Mouse (Mus musculus): Measurements from ENCODE around the gene Hes2. TPM values are rescaled to one million over a fixed set of nuclear protein-coding genes. Genes with fewer than 3 reads are reported as not detected.

Gene Hes2
- polyA plus RNA-seq, 1 experiment from 2014 or later = 0.22 TPM

DNA sequence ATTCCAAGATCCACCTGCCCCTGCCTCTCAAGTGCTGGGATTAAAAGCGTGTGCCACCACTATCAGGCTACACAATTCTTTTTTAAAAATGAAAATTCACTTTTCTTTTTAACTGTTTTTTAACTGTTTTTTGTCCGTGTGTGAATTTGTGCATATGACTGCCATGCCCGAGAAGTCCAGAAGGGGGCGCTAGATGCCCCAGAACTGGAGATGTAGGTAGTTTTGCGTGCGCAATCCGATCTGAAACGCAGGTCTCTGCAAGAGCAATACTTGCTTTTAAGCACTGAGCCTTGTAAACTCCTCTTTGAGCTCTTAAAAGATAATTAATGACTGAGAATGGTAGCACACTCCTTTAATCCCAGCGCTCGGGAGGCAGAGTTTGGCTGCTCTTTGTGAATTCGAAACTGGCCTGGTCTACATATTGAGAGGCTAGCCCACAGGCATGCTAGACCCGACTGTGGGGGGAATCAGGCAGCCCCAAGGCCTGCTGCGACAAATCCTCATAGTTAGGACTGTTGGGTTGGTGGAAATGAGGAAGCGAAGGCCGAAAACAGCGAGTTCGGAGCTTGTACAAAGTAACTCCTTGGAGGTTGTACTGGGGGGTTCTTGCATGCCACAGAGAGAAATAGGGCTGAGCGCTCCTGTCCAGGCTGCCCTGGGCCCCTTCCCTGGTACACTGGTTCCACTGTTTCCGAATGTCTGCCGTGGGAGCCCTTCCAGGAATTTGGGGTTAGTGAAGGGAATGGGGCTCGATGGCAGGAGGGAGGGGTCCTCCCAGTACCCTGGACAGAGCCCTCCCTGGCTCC, 685 bp upstream of the Hes2 start:
- no peaks in the 10 kb centered on the region; the same call in 1 of the 2 replicates for H3K4me1 ChIP-seq (ENCODE audit: control insufficient read depth, insufficient read depth, low read length)
- H3K9me3 ChIP-seq (replicated peaks; ENCODE audit: control insufficient read depth, low read length) = no peaks in the 10 kb centered on the region
- no peak for ATAC-seq (replicated peaks; ENCODE audit: insufficient number of reproducible peaks, low FRiP score, low TSS enrichment, low read depth)
- no peak overlapping the region for H3K9ac ChIP-seq (replicated peaks; ENCODE audit: low read length)
- H3K4me2 ChIP-seq (ENCODE audit: low read depth, low read length) = no peak overlapping the region
- peaks cover 57% of the 10 kb centered on the region for H3K27me3 ChIP-seq (ENCODE audit: control insufficient read depth, insufficient read depth, low read length)
- peak; percentile 58 for DNase-seq (ENCODE audit: low spot score)
- H3K36me3 ChIP-seq (replicated peaks; ENCODE audit: control insufficient read depth, insufficient read depth, low read depth, low read length) = no peaks in the 10 kb centered on the region
- 15% methylated on average over 21 of the region's 21 CpGs for WGBS
- no peak overlapping the region for H3K4me3 ChIP-seq (ENCODE audit: low read depth, low read length)
- H3K27ac ChIP-seq (replicated peaks; ENCODE audit: low read depth, low read length) = no peak overlapping the region

DNA sequence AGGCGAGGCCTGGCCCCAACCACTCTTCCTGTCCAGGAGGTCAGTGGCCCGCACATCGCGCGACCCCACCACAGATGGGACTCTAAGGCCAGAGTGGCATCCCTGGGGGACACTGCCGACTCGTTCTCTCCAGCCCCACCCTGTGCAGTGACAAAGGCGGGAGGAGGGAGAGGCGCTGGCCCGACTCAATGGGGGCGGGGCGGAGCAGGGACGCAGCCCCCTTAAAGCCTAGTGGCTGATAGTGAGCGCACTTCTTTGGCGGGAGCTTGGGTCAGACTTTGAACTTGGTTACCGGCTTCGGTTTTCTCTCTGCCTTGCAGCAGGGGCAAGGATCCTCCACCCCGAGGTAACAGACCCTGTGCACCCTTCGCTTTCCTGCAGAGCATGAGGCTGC, 615 bp downstream of the Hes2 start:
- 2% methylated on average over 19 of the region's 19 CpGs for WGBS
- ATAC-seq (replicated peaks; ENCODE audit: insufficient number of reproducible peaks, low FRiP score, low TSS enrichment, low read depth) (no peak), DNase-seq (ENCODE audit: low spot score) (no peak)
- Histone ChIP-seq H3K9ac (replicated peaks; ENCODE audit: low read length) (no peak overlapping the region), H3K9me3 (replicated peaks; ENCODE audit: control insufficient read depth, low read length) (no peaks in the 10 kb centered on the region), H3K4me3 (ENCODE audit: low read depth, low read length) (no peak overlapping the region), H3K4me1 (ENCODE audit: control insufficient read depth, insufficient read depth, low read length) (no peaks in the 10 kb centered on the region; the same call in 1 of the 2 replicates), H3K36me3 (replicated peaks; ENCODE audit: control insufficient read depth, insufficient read depth, low read depth, low read length) (no peaks in the 10 kb centered on the region), H3K27ac (replicated peaks; ENCODE audit: low read depth, low read length) (no peak overlapping the region), H3K4me2 (ENCODE audit: low read depth, low read length) (no peak overlapping the region; the same call in 1 of the 2 replicates), H3K27me3 (ENCODE audit: control insufficient read depth, insufficient read depth, low read length) (peaks cover 50% of the 10 kb centered on the region)

DNA sequence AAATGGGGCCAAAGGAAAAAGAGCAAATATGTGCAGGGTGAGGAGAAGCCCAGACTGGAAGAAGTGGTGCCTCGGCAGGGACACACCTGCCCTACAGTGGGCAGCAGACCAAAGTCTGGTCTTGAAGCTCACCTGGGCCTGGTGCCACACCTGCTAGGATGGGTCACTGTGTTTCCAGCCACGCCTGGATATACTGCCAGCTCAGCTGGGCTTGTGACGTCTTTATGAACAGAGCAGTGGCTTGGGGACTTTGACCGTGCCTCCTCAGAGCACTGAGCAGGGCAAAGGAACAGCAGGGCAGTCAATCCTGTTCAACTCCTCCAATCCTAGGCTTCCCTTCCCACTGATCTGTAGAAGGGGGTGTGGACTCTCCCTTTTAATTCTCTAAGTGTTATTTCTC, 2.1 kb downstream of the Hes2 start:
- peaks cover 50% of the 10 kb centered on the region for H3K27me3 ChIP-seq (ENCODE audit: control insufficient read depth, insufficient read depth, low read length)

DNA sequence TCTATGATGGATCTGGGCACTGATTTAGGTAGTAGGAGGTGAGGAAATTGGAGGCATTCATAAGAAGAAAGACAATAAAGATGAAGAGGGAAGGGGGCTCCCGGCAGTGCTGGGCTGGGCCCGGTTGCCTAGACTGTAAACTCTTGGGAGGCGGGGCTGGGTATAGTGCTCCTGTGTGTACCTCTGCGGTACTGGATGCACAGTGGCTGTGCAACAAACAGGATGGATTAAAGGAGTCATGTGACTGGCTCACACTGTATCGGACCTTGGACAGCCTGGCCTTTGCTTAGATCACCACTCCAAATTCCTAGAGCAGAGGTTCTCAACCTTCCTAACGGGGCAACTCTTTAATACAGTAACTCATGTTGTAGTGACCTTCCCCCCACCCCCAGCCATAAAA, 2.9 kb downstream of the Hes2 start:
- Histone ChIP-seq H3K36me3 (replicated peaks; ENCODE audit: control insufficient read depth, insufficient read depth, low read depth, low read length) (no peaks in the 10 kb centered on the region), H3K4me1 (ENCODE audit: control insufficient read depth, insufficient read depth, low read length) (no peaks in the 10 kb centered on the region; the same call in 1 of the 2 replicates), H3K27ac (replicated peaks; ENCODE audit: low read depth, low read length) (no peak overlapping the region), H3K4me2 (ENCODE audit: low read depth, low read length) (no peak overlapping the region), H3K4me3 (ENCODE audit: low read depth, low read length) (no peak overlapping the region), H3K27me3 (ENCODE audit: control insufficient read depth, insufficient read depth, low read length) (peaks cover 50% of the 10 kb centered on the region), H3K9me3 (replicated peaks; ENCODE audit: control insufficient read depth, low read length) (no peaks in the 10 kb centered on the region), H3K9ac (replicated peaks; ENCODE audit: low read length) (no peak overlapping the region)
- DNase-seq (ENCODE audit: low spot score) = no peak
- 82% methylated on average over 6 of the region's 6 CpGs for WGBS
- ATAC-seq (replicated peaks; ENCODE audit: insufficient number of reproducible peaks, low FRiP score, low TSS enrichment, low read depth) = no peak

More for the DNA sequence above, 2.1 kb downstream of the Hes2 start:
- Histone ChIP-seq H3K4me2 (ENCODE audit: low read depth, low read length) (no peak overlapping the region), H3K9ac (replicated peaks; ENCODE audit: low read length) (no peak overlapping the region), H3K9me3 (replicated peaks; ENCODE audit: control insufficient read depth, low read length) (no peaks in the 10 kb centered on the region), H3K27ac (replicated peaks; ENCODE audit: low read depth, low read length) (no peak overlapping the region), H3K36me3 (replicated peaks; ENCODE audit: control insufficient read depth, insufficient read depth, low read depth, low read length) (no peaks in the 10 kb centered on the region), H3K4me3 (ENCODE audit: low read depth, low read length) (no peak overlapping the region), H3K4me1 (ENCODE audit: control insufficient read depth, insufficient read depth, low read length) (no peaks in the 10 kb centered on the region; the same call in 1 of the 2 replicates)
- WGBS = 38% methylated on average over 4 of the region's 4 CpGs
- no peak for DNase-seq (ENCODE audit: low spot score)
- ATAC-seq (replicated peaks; ENCODE audit: insufficient number of reproducible peaks, low FRiP score, low TSS enrichment, low read depth) = no peak

DNA sequence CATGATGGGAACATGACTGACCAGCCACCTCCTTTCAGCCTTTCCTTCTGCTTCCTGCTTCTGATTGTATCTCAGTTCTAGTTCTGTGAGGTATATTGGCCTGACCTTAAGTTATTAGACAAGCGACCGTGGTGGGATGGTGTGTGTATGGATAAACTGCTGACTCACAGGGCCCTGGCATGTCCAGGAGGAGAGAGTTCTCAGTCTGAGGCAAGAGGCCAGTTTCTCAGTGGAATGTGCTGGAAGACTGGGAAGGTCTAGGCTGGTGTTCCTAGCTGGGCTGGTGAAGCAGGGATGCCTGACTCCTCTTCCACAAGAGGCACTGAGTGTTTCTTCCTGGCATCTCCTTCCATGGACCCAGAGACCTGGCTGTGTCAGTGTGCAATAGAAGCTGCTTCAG, 4.1 kb downstream of the Hes2 start:
- H3K4me1 ChIP-seq (ENCODE audit: control insufficient read depth, insufficient read depth, low read length) = no peaks in the 10 kb centered on the region; the same call in 1 of the 2 replicates
- WGBS = 84% methylated on average over 2 of the region's 2 CpGs
- ATAC-seq (replicated peaks; ENCODE audit: insufficient number of reproducible peaks, low FRiP score, low TSS enrichment, low read depth) (no peak), DNase-seq (ENCODE audit: low spot score) (no peak)
- H3K4me2 ChIP-seq (ENCODE audit: low read depth, low read length) = no peak overlapping the region
- H3K36me3 ChIP-seq (replicated peaks; ENCODE audit: control insufficient read depth, insufficient read depth, low read depth, low read length) = no peaks in the 10 kb centered on the region
- no peak overlapping the region for H3K4me3 ChIP-seq (ENCODE audit: low read depth, low read length)
- no peak overlapping the region for H3K9ac ChIP-seq (replicated peaks; ENCODE audit: low read length)
- no peak overlapping the region for H3K27ac ChIP-seq (replicated peaks; ENCODE audit: low read depth, low read length)
- peaks cover 45% of the 10 kb centered on the region for H3K27me3 ChIP-seq (ENCODE audit: control insufficient read depth, insufficient read depth, low read length)
- H3K9me3 ChIP-seq (replicated peaks; ENCODE audit: control insufficient read depth, low read length) = no peaks in the 10 kb centered on the region

DNA sequence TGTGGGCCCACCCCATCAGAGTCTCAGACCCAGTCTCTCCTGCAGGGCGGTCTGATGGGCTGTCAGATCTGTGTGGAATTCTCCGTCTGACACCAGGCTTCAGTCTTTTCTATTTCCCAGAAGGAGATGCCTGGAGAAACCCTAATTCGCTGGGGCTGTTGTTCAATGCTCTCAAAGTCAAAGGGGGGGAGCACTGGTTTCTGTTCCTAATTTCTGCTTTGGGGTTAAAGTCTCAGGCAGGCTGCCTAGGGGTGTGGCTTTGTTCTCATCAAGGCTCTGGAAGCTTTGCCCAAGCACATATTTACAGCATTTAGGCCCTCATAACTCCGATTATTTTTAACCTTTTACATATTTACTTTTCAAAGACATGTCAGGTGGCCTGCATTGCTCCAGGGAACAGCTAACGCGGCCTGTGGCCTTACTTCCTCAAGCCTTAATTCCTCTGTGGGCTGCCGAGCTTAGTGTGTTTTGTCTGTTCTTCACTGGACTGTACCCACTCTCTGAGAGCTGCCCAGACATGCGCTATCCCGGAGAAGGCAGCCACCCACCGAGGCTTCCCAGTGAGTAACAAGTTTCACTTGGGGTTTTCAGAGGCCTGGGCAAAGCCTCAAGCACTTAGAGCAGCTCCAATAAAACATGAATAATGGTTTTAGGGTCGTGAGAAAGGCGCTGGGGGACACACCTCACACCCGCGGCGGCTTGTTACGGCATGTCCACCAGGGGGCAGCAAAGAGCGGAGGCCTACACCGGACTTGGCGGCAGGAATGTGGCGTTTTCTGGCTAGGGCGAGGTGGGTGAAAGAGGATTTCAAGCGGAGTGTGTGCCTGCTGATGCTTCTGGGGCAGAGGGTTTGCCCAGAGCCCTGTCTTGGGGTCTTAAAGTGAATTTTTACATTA, 6.6 kb downstream of the Hes2 start:
- H3K27me3 ChIP-seq (ENCODE audit: control insufficient read depth, insufficient read depth, low read length) = peaks cover 20% of the 10 kb centered on the region
- no peak overlapping the region for H3K9ac ChIP-seq (replicated peaks; ENCODE audit: low read length)
- peak; percentile 74 for DNase-seq (ENCODE audit: low spot score)
- no peaks in the 10 kb centered on the region for H3K4me1 ChIP-seq (ENCODE audit: control insufficient read depth, insufficient read depth, low read length)
- no peak overlapping the region for H3K27ac ChIP-seq (replicated peaks; ENCODE audit: low read depth, low read length)
- no peak overlapping the region for H3K4me3 ChIP-seq (ENCODE audit: low read depth, low read length)
- ATAC-seq (replicated peaks; ENCODE audit: insufficient number of reproducible peaks, low FRiP score, low TSS enrichment, low read depth) = no peak
- no peaks in the 10 kb centered on the region for H3K9me3 ChIP-seq (replicated peaks; ENCODE audit: control insufficient read depth, low read length)
- no peaks in the 10 kb centered on the region for H3K36me3 ChIP-seq (replicated peaks; ENCODE audit: control insufficient read depth, insufficient read depth, low read depth, low read length)
- H3K4me2 ChIP-seq (ENCODE audit: low read depth, low read length) = no peak overlapping the region
- WGBS = 23% methylated on average over 22 of the region's 22 CpGs

DNA sequence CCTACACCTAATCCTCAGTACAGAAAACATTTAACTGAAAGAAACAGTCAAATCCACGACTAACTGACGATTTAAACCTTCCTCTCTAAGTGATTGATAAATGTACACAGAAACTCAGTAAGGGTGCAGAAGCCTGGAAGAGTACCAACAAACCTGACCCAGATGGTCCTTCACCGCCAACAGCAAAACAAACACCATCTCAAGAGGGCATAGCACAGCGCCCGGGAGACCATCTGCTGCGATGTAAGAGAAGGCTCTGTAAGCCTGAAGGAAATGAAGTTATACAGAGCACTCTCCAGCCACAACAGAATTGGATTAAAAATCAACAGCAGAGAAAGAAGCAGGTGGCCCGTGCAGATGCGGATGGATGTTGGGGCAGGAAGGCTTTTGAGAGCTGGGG, 9.4 kb downstream of the Hes2 start:
- Histone ChIP-seq H3K36me3 (replicated peaks; ENCODE audit: control insufficient read depth, insufficient read depth, low read depth, low read length) (no peaks in the 10 kb centered on the region), H3K4me3 (ENCODE audit: low read depth, low read length) (no peak overlapping the region), H3K9me3 (replicated peaks; ENCODE audit: control insufficient read depth, low read length) (no peaks in the 10 kb centered on the region), H3K4me2 (ENCODE audit: low read depth, low read length) (no peak overlapping the region), H3K9ac (replicated peaks; ENCODE audit: low read length) (no peak overlapping the region), H3K4me1 (ENCODE audit: control insufficient read depth, insufficient read depth, low read length) (no peaks in the 10 kb centered on the region), H3K27ac (replicated peaks; ENCODE audit: low read depth, low read length) (no peak overlapping the region), H3K27me3 (ENCODE audit: control insufficient read depth, insufficient read depth, low read length) (no peaks in the 10 kb centered on the region)
- ATAC-seq (replicated peaks; ENCODE audit: insufficient number of reproducible peaks, low FRiP score, low TSS enrichment, low read depth) = no peak
- DNase-seq (ENCODE audit: low spot score) = no peak
- 68% methylated on average over 8 of the region's 8 CpGs for WGBS

DNA sequence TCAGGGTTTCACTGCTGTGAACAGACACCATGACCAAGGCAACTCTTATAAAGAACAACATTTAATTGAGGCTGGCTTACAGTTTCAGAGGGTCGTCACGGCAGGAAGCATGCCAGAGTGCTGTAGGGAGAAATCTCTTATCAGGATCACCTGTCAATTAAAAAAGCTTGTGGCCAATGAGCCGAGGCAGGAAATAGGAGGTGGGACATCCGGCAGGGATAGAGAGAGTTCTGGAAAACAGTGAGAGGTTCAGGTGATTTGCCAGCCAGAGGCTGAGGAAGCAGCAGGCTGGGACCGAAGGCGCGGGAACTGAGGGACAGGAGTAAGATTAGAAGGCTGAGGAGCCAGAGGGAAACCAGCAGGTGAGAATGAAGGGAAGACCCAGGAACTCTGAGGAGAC, 10.4 kb downstream of the Hes2 start:
- no peak for DNase-seq (ENCODE audit: low spot score)
- no peak overlapping the region for H3K9ac ChIP-seq (replicated peaks; ENCODE audit: low read length)
- WGBS = 82% methylated on average over 7 of the region's 7 CpGs

More for the DNA sequence above, 10.4 kb downstream of the Hes2 start:
- H3K4me3 ChIP-seq (ENCODE audit: low read depth, low read length) = no peak overlapping the region
- no peaks in the 10 kb centered on the region for H3K4me1 ChIP-seq (ENCODE audit: control insufficient read depth, insufficient read depth, low read length)
- no peaks in the 10 kb centered on the region for H3K9me3 ChIP-seq (replicated peaks; ENCODE audit: control insufficient read depth, low read length)
- no peak for ATAC-seq (replicated peaks; ENCODE audit: insufficient number of reproducible peaks, low FRiP score, low TSS enrichment, low read depth)
- H3K27me3 ChIP-seq (ENCODE audit: control insufficient read depth, insufficient read depth, low read length) = no peaks in the 10 kb centered on the region
- no peak overlapping the region for H3K27ac ChIP-seq (replicated peaks; ENCODE audit: low read depth, low read length)
- H3K36me3 ChIP-seq (replicated peaks; ENCODE audit: control insufficient read depth, insufficient read depth, low read depth, low read length) = no peaks in the 10 kb centered on the region
- H3K4me2 ChIP-seq (ENCODE audit: low read depth, low read length) = no peak overlapping the region
